Comparison of ENCODE assay signal across 7 mouse cellular contexts in the genomic region with DNA sequence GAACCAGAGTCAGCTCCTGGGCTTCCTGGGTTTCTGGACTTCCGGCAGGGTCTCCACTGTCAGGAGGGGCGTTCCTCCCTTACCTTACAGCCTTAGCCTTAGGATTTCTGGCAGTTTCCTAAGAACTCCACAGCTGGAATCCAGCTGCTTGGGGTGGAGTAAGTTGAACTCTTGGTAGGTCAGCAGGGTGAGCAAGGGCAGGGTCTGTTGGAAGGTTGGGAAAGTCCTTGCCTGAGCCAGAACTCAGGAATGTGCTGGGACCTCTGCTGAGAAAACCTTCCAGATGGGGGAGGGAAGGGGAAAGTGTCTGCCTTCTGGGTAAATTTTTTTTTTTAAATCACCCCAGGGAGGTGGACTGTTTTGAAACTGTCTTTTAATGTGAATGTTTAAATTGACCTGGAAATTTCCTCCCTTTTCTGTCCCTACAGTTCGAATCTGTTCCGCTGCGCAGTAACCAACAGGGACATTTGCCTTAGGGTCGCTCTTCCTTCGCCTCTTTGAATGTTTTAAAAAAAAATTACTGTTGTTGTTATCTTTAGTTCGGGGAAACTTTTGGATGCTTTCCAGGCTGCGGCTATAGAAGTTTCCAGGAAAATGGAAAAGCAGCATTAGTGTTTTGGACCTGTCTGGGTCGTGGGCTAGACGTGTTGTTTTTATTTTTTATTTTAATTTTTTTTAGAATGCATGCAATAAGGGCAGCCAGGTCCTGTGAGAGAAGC. TPM values are rescaled to one million over a fixed set of nuclear protein-coding genes. Genes with fewer than 3 reads are reported as not detected.
DNase-seq lines count a peak whose midpoint lies in the region; ATAC-seq and TF ChIP-seq lines count a peak whose summit lies in the region.

No protein-coding gene starts in this region.

- no peak for TF ChIP-seq CTCF in stomach, postnatal 0 days (IDR thresholded peaks at IDR 0.05; ENCODE audit: low read depth)

- 0 out of 2 replicates have a peak, but pooled peaks have one; percentile 10 for ATAC-seq in heart, embryonic 15.5 days (replicated peaks; ENCODE audit: insufficient number of reproducible peaks, insufficient read depth, low FRiP score, low read depth)
- ATAC-seq in limb, embryonic 11.5 days (ENCODE audit: insufficient number of reproducible peaks, low FRiP score, low TSS enrichment, low read depth): no peak
- no peak for ATAC-seq in stomach, postnatal 0 days (ENCODE audit: low FRiP score, low TSS enrichment)
- no peak for ATAC-seq in granulocyte monocyte progenitor cell, adult 5-6 weeks (replicated peaks; ENCODE audit: poor library complexity, severe bottlenecking)

- peak; percentile 40 for TF ChIP-seq EP300 in stomach, postnatal 0 days (optimal IDR thresholded peaks at IDR 0.05)

- H3K9ac ChIP-seq in ES-E14 (ENCODE audit: insufficient read depth, low read depth, low read length, poor library complexity, severe bottlenecking): peak overlapping the region; percentile 34; the same call in 1 of the 2 replicates
- no peak overlapping the region for H3K9ac ChIP-seq in heart, embryonic 15.5 days
- H3K9ac ChIP-seq in limb, embryonic 11.5 days (ENCODE audit: low read length): no peak overlapping the region
- H3K9ac ChIP-seq in stomach, postnatal 0 days (ENCODE audit: low read length): no peak overlapping the region

- H3K27ac ChIP-seq in ES-E14 (ENCODE audit: insufficient read depth, low read depth, low read length, poor library complexity, severe bottlenecking): peak overlapping the region; percentile 87; the same call in 1 of the 2 replicates
- H3K27ac ChIP-seq in brown adipose tissue, adult 24 weeks (replicated peaks; ENCODE audit: low read depth, low read length): peak overlapping the region; percentile 29
- peak overlapping the region; percentile 76 for H3K27ac ChIP-seq in heart, embryonic 15.5 days
- H3K27ac ChIP-seq in limb, embryonic 11.5 days (replicated peaks; ENCODE audit: low read depth, low read length): peak overlapping the region; percentile 51
- peak overlapping the region; percentile 61 for H3K27ac ChIP-seq in stomach, postnatal 0 days (replicated peaks)

- WGBS in heart, embryonic 15.5 days: 38% methylated on average over 11 of the region's 11 CpGs
- WGBS in limb, embryonic 11.5 days: 70% methylated on average over 11 of the region's 11 CpGs
- 30% methylated on average over 11 of the region's 11 CpGs for WGBS in stomach, postnatal 0 days

- no peaks in the 10 kb centered on the region for H3K27me3 ChIP-seq in heart, embryonic 15.5 days
- no peaks in the 10 kb centered on the region for H3K27me3 ChIP-seq in limb, embryonic 11.5 days (ENCODE audit: control insufficient read depth, insufficient read depth, low read length)
- no peaks in the 10 kb centered on the region for H3K27me3 ChIP-seq in stomach, postnatal 0 days (ENCODE audit: control insufficient read depth, insufficient read depth, low read length)

- no peak overlapping the region for H3K4me3 ChIP-seq in ES-E14 (ENCODE audit: insufficient read depth in 1 of 2, low read depth in 1 of 2, low read length in 2 of 2, poor library complexity in 1 of 2, severe bottlenecking in 1 of 2)
- H3K4me3 ChIP-seq in brown adipose tissue, adult 24 weeks (ENCODE audit: insufficient read depth, low read depth, low read length): no peak overlapping the region
- H3K4me3 ChIP-seq in heart, embryonic 15.5 days: no peak overlapping the region
- H3K4me3 ChIP-seq in limb, embryonic 11.5 days (ENCODE audit: low read depth, low read length): no peak overlapping the region
- H3K4me3 ChIP-seq in stomach, postnatal 0 days (ENCODE audit: low read depth, low read length): no peak overlapping the region

- DNase-seq in ES-E14 (ENCODE audit: low read depth, low spot score): no peak
- peak; percentile 70 for DNase-seq in limb, embryonic 11.5 days (ENCODE audit: low spot score)
- DNase-seq in stomach, postnatal 0 days (ENCODE audit: low spot score): peak; percentile 45
- no peak for DNase-seq in layer of hippocampus, postnatal 36 days

- peaks cover 24 to 52% of the 10 kb centered on the region in 2 experiments for H3K4me1 ChIP-seq in ES-E14 (ENCODE audit: control insufficient read depth in 2 of 2, insufficient read depth in 2 of 2, low read length in 2 of 2, poor library complexity in 1 of 2)
- H3K4me1 ChIP-seq in brown adipose tissue, adult 24 weeks (ENCODE audit: control insufficient read depth, insufficient read depth, insufficient read length, low read length): peaks cover 28% of the 10 kb centered on the region
- H3K4me1 ChIP-seq in heart, embryonic 15.5 days (replicated peaks): peaks cover 58% of the 10 kb centered on the region
- peaks cover 42% of the 10 kb centered on the region for H3K4me1 ChIP-seq in limb, embryonic 11.5 days (ENCODE audit: control insufficient read depth, insufficient read depth, low read length)
- H3K4me1 ChIP-seq in stomach, postnatal 0 days (replicated peaks; ENCODE audit: control insufficient read depth, insufficient read depth): peaks cover 16% of the 10 kb centered on the region

- in situ Hi-C loops in ES-E14 (cut with MboI; ENCODE audit: low sequenced_read_pairs in 2 of 2, unreplicated experiment in 2 of 2): no loop called here

- no peaks in the 10 kb centered on the region for H3K9me3 ChIP-seq in ES-E14 (ENCODE audit: control insufficient read depth, insufficient read depth, low read depth, low read length)
- no peaks in the 10 kb centered on the region for H3K9me3 ChIP-seq in heart, embryonic 15.5 days (replicated peaks)
- no peaks in the 10 kb centered on the region for H3K9me3 ChIP-seq in limb, embryonic 11.5 days (ENCODE audit: control insufficient read depth, low read length)
- H3K9me3 ChIP-seq in stomach, postnatal 0 days (ENCODE audit: control insufficient read depth, low read length): no peaks in the 10 kb centered on the region

- no peak overlapping the region for H3K4me2 ChIP-seq in heart, embryonic 15.5 days
- H3K4me2 ChIP-seq in limb, embryonic 11.5 days (ENCODE audit: low read depth, severe bottlenecking): no peak overlapping the region
- H3K4me2 ChIP-seq in stomach, postnatal 0 days (replicated peaks; ENCODE audit: low read depth): no peak overlapping the region

- no peaks in the 10 kb centered on the region for H3K36me3 ChIP-seq in ES-E14 (ENCODE audit: control insufficient read depth, insufficient read depth, low read length, poor library complexity, severe bottlenecking)
- H3K36me3 ChIP-seq in heart, embryonic 15.5 days: no peaks in the 10 kb centered on the region
- no peaks in the 10 kb centered on the region for H3K36me3 ChIP-seq in limb, embryonic 11.5 days (ENCODE audit: control insufficient read depth, insufficient read depth, low read length)
- H3K36me3 ChIP-seq in stomach, postnatal 0 days (ENCODE audit: control insufficient read depth, insufficient read depth, low read length): no peaks in the 10 kb centered on the region

TF ChIP-seq in ES-E14, 5 proteins besides CTCF, POLR2A, EP300 and RAD21:
- TF ChIP-seq CHD2 (IDR thresholded peaks at IDR 0.05; ENCODE audit: low read depth, low read length) (peak; percentile 26; the same call in 1 of the 2 replicates), ZC3H11A (IDR thresholded peaks at IDR 0.05; ENCODE audit: borderline replicate concordance, low read depth, low read length) (no peak), ZNF384 (IDR thresholded peaks at IDR 0.05; ENCODE audit: low read depth, low read length) (peak; percentile 91)

RNA-seq across cellular contexts. Expression of gene Irf2bpl, which starts 15.0 kb away (rescaled TPM):
- total RNA-seq in ES-E14 (2012; rRNA removed): 39.5 and 43.2 TPM in 2 replicates
- 7.1 and 23.0 TPM in 2 replicates for polyA plus RNA-seq in brown adipose tissue, adult 24 weeks (2012; ENCODE audit: insufficient read depth, insufficient read length, missing spikeins)
- polyA plus RNA-seq in heart, embryonic 15.5 days (2015; fragmentation: Nextera tagmentation; extraction: Ambion mirVana): 40.1 and 41.7 TPM in 2 replicates
- 17.9 and 22.0 TPM in 2 replicates for polyA plus RNA-seq in limb, embryonic 11.5 days (2014; fragmentation: Nextera tagmentation; extraction: Ambion mirVana)
- polyA plus RNA-seq in stomach, postnatal 0 days (2015; fragmentation: Nextera tagmentation; extraction: Ambion mirVana): 19.1 and 19.8 TPM in 2 replicates
- 1.2 and 1.8 TPM in 2 replicates for total RNA-seq in granulocyte monocyte progenitor cell, adult 5-6 weeks (2014; fragmentation: Nextera tagmentation)
- 0.15 and 0.78 TPM in 2 replicates for total RNA-seq in granulocyte monocyte progenitor cell, adult 5-6 weeks (2017)
- total RNA-seq in layer of hippocampus, postnatal 36 days (2021): 10 to 100 TPM; 68.3 to 69.5 TPM

RNA-seq across cellular contexts. Expression of gene Cipc, which starts 47.2 kb away (rescaled TPM):
- total RNA-seq in ES-E14 (2012; rRNA removed): 26.5 and 27.6 TPM in 2 replicates
- polyA plus RNA-seq in brown adipose tissue, adult 24 weeks (2012; ENCODE audit: insufficient read depth, insufficient read length, missing spikeins): 15.9 and 16.4 TPM in 2 replicates
- 18.7 and 23.4 TPM in 2 replicates for polyA plus RNA-seq in heart, embryonic 15.5 days (2015; fragmentation: Nextera tagmentation; extraction: Ambion mirVana)
- 31.3 and 33.7 TPM in 2 replicates for polyA plus RNA-seq in limb, embryonic 11.5 days (2014; fragmentation: Nextera tagmentation; extraction: Ambion mirVana)
- 10.1 and 10.8 TPM in 2 replicates for polyA plus RNA-seq in stomach, postnatal 0 days (2015; fragmentation: Nextera tagmentation; extraction: Ambion mirVana)
- 23.5 and 32.3 TPM in 2 replicates for total RNA-seq in granulocyte monocyte progenitor cell, adult 5-6 weeks (2014; fragmentation: Nextera tagmentation)
- 18.5 and 19.9 TPM in 2 replicates for total RNA-seq in granulocyte monocyte progenitor cell, adult 5-6 weeks (2017)
- 10 to 100 TPM; 66.6 to 72.9 TPM for total RNA-seq in layer of hippocampus, postnatal 36 days (2021)

Comparison
In these comparisons a context has a peak if more than half of its experiments do, and no peak if none do; other contexts are left out.
1. DNase-seq: peak in limb, embryonic 11.5 days (single experiment) and stomach, postnatal 0 days (single experiment); none in ES-E14 (single experiment) and layer of hippocampus, postnatal 36 days (0 of 2).
2. H3K27ac ChIP-seq: peak in every context shown above with its lines; median percentile 87 in ES-E14; 76 in heart, embryonic 15.5 days; 61 in stomach, postnatal 0 days; 51 in limb, embryonic 11.5 days; 29 in brown adipose tissue, adult 24 weeks.